Mouse (Mus musculus) myocyte (in vitro differentiated cells): ENCODE results near the gene Pkm. TPM values are rescaled to one million over a fixed set of nuclear protein-coding genes. Genes with fewer than 3 reads are reported as not detected.

Experiments
- H3K27me3 ChIP-seq: one replicate; pipeline ENCODE4 v1.6.1; 2011; ENCODE audit not compliant: control insufficient read depth, insufficient read depth, insufficient read length
- H3K36me3 ChIP-seq: one replicate; pipeline ENCODE4 v1.6.1; 2011; ENCODE audit not compliant: control insufficient read depth, insufficient read depth
- H3K4me2 ChIP-seq: one replicate; pipeline ENCODE4 v1.6.1; 2011; ENCODE audit warnings: low read depth, control low read depth
- H3K4me3 ChIP-seq: one replicate; pipeline ENCODE4 v1.5.1; 2011; ENCODE audit warnings: mild to moderate bottlenecking, control low read depth, moderate library complexity
- H3K79me2 ChIP-seq: one replicate; pipeline ENCODE4 v1.6.1; 2011; ENCODE audit not compliant: control insufficient read depth, insufficient read depth
- H3ac ChIP-seq: one replicate; pipeline ENCODE4 v1.6.1; 2011; ENCODE audit not compliant: control insufficient read depth, insufficient read length
- CEBPB ChIP-seq: IDR thresholded peaks from 2 replicates; pipeline ENCODE4 v1.6.1; 2011; ENCODE audit warnings: mild to moderate bottlenecking, moderate library complexity; ENCODE audit not compliant: poor library complexity, insufficient read depth, severe bottlenecking
- E2F4 ChIP-seq: IDR thresholded peaks from one replicate; pipeline ENCODE4 v1.6.1; 2011; ENCODE audit warnings: mild to moderate bottlenecking, control low read depth, moderate library complexity; ENCODE audit not compliant: insufficient read depth
- MAX ChIP-seq: IDR thresholded peaks from one replicate; pipeline ENCODE4 v1.6.1; 2011; ENCODE audit warnings: low read depth, mild to moderate bottlenecking, control low read depth
- MYOD1 ChIP-seq, 3 experiments: IDR thresholded peaks; one replicate each; pipeline ENCODE4 v1.6.1; 2011; ENCODE audit warnings: control low read depth in 2 of 3, low read depth in 2 of 3, mild to moderate bottlenecking in 2 of 3, moderate library complexity in 1 of 3; ENCODE audit not compliant: insufficient read length in 2 of 3, control insufficient read depth in 1 of 3
- MYOG ChIP-seq, 3 experiments: IDR thresholded peaks; one replicate each; pipeline ENCODE4 v1.6.1; 2011; ENCODE audit warnings: control low read depth in 2 of 3, low read depth in 2 of 3, mild to moderate bottlenecking in 2 of 3; ENCODE audit not compliant: insufficient read length in 2 of 3, control insufficient read depth in 1 of 3, insufficient read depth in 1 of 3
- POLR2A ChIP-seq: IDR thresholded peaks from one replicate; pipeline ENCODE4 v1.6.1; 2011; ENCODE audit warnings: low read depth, mild to moderate bottlenecking, control low read depth, moderate library complexity; ENCODE audit not compliant: insufficient read length
- POLR2AphosphoS2 ChIP-seq: IDR thresholded peaks from one replicate; pipeline ENCODE4 v1.6.1; 2011; ENCODE audit warnings: low read depth, control low read depth; ENCODE audit not compliant: insufficient read length
- REST ChIP-seq: IDR thresholded peaks from one replicate; pipeline ENCODE4 v1.6.1; 2011; ENCODE audit warnings: mild to moderate bottlenecking, control low read depth, moderate library complexity; ENCODE audit not compliant: insufficient read depth, insufficient read length
- SRF ChIP-seq: IDR thresholded peaks from one replicate; pipeline ENCODE4 v1.6.1; 2011; ENCODE audit warnings: low read depth; ENCODE audit not compliant: control insufficient read depth, insufficient read length
- TCF12 ChIP-seq: IDR thresholded peaks from one replicate; pipeline ENCODE4 v1.6.1; 2011; ENCODE audit warnings: mild to moderate bottlenecking, control low read depth; ENCODE audit not compliant: poor library complexity, insufficient read depth, severe bottlenecking
- TCF3 ChIP-seq: IDR thresholded peaks from one replicate; pipeline ENCODE4 v1.6.1; 2011; ENCODE audit warnings: low read depth, control low read depth; ENCODE audit not compliant: insufficient read length
- USF1 ChIP-seq: IDR thresholded peaks from one replicate; pipeline ENCODE4 v1.6.1; 2011; ENCODE audit warnings: low read depth, mild to moderate bottlenecking, control low read depth, moderate library complexity
- polyA plus RNA-seq: library from polyadenylated mRNA; unstranded; fragments of >200 nt; fragmentation: generic; extraction: Trizol; gene quantifications from one replicate; pipeline ENCODE4 v1.2.1, GENCODE M21; 2012; ENCODE audit warnings: missing spikeins

Gene Pkm
- polyA plus RNA-seq, 1 experiment, result 3,717 TPM

DNA sequence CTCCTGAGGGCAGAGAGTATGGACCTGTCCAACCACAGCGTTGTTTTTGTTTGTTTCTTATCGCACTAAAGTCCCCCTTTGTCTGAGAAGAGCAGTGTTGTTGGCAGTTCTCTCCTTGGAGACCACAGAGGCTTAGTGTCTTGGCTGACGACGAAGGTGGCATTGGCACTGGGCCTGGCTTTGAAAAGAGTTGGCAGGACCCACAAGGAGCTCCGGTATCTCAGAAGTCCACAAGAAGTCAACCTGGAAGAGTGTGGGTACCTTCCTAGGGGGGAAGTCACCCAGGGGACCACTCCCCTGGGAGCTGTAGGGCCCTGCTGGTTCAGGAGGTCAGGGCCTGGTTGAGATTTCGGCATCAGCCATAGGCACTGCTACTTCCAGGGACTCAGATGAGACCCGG lies 44.9 kb downstream of the Pkm start:
- H3K27me3 ChIP-seq, result no peaks in the 10 kb centered on the region
- no peak for TF ChIP-seq E2F4
- no peak for TF ChIP-seq MYOD1 (IDR thresholded peaks at IDR 0.05; ENCODE audit: control insufficient read depth in 1 of 3, insufficient read length in 2 of 3, low read depth in 2 of 3)
- TF ChIP-seq POLR2AphosphoS2, result no peak
- no peak for TF ChIP-seq TCF12
- no peak for TF ChIP-seq SRF
- no peak for TF ChIP-seq REST
- TF ChIP-seq USF1, result no peak
- no peak for TF ChIP-seq POLR2A
- no peak for TF ChIP-seq CEBPB
- no peak for TF ChIP-seq TCF3
- no peak for TF ChIP-seq MYOG (IDR thresholded peaks at IDR 0.05; ENCODE audit: control insufficient read depth in 1 of 3, insufficient read depth in 1 of 3, insufficient read length in 2 of 3, low read depth in 2 of 3)
- TF ChIP-seq MAX, result no peak
- H3K36me3 ChIP-seq, result no peaks in the 10 kb centered on the region
- H3K4me2 ChIP-seq, result no peak overlapping the region
- H3K79me2 ChIP-seq, result no peaks in the 10 kb centered on the region
- no peak overlapping the region for H3K4me3 ChIP-seq
- H3ac ChIP-seq, result no peak overlapping the region

DNA sequence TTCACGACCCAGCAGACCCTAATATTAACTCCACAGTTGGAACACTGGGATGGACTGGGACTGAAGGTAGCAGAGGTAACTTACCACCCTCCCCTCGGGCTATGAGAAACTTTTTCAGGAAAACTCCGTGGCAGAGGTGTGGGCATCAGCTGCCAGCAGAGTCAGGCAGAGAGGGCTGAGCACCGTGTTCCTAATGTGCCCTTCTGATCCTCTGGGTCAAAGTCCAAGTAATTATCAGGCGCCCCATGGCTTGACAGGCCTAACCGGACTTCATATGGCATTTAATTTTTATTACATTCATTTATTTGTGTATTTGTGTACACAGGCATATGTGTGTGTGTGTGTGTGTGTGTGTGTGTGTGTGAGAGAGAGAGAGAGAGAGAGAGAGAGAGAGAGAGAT lies 46.9 kb downstream of the Pkm start:
- H3K79me2 ChIP-seq, result no peaks in the 10 kb centered on the region
- no peak overlapping the region for H3K4me3 ChIP-seq
- H3K27me3 ChIP-seq, result no peaks in the 10 kb centered on the region
- no peak overlapping the region for H3K4me2 ChIP-seq
- TF ChIP-seq E2F4 (no peak), SRF (no peak), MYOG (IDR thresholded peaks at IDR 0.05; ENCODE audit: control insufficient read depth in 1 of 3, insufficient read depth in 1 of 3, insufficient read length in 2 of 3, low read depth in 2 of 3) (no peak)
- H3ac ChIP-seq, result no peak overlapping the region
- no peaks in the 10 kb centered on the region for H3K36me3 ChIP-seq

DNA sequence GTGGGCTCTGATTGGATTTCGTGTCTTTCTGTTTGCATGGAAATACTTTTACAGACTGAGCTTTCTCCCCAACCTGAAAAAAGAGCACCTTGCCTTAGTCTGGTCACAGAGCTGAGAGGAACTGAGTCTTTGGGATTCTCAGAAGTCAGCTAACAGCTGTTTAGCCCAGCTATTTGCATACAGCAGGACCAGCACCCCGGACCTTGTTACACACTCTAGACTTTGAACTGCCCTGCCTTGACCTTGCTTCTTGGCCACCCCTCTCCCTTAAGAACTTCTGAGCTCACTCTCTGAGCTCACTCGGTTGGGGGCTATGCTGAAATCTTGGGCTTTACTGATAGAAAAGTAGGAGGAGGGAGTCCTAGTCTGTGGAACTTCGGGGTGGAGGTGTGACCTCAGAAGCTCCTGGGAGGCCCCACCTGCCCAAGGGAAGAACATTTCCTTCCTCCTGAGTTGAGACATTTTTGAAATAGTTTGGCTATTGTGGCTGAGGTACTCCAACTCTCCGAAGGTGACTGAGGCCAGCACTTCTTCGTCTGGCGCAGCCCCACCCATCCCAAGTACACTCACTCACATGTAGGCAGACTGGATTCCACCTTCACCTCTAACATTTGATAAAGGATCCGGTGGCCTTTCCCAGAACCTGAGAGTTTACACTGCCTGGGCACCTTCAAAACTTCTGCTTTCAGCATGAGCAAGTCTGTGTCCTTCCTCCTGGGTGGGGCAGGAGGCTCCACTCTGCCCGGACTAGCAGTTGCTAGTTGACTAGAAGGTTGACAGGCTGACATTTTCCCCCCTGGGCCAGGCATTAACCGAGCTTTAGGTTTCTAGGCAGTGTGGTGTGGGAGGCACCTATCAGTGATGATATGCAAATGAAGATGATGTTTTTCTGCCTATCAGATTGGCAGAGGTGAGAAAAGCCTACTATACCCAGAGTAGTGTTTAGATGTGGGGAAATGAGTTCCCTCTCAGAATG lies 51.0 kb downstream of the Pkm start:
- H3K79me2 ChIP-seq, result no peaks in the 10 kb centered on the region
- H3K27me3 ChIP-seq, result no peaks in the 10 kb centered on the region
- TF ChIP-seq TCF12, result no peak
- TF ChIP-seq TCF3, result no peak
- no peak for TF ChIP-seq MYOD1 (IDR thresholded peaks at IDR 0.05; ENCODE audit: control insufficient read depth in 1 of 3, insufficient read length in 2 of 3, low read depth in 2 of 3)
- TF ChIP-seq CEBPB, result no peak
- TF ChIP-seq E2F4, result no peak
- TF ChIP-seq USF1, result no peak
- no peak for TF ChIP-seq MAX
- no peak for TF ChIP-seq SRF
- TF ChIP-seq POLR2A, result no peak
- no peak for TF ChIP-seq REST
- TF ChIP-seq POLR2AphosphoS2, result no peak
- no peak for TF ChIP-seq MYOG (IDR thresholded peaks at IDR 0.05; ENCODE audit: control insufficient read depth in 1 of 3, insufficient read depth in 1 of 3, insufficient read length in 2 of 3, low read depth in 2 of 3)
- no peak overlapping the region for H3K4me3 ChIP-seq
- no peak overlapping the region for H3ac ChIP-seq
- no peak overlapping the region for H3K4me2 ChIP-seq
- no peaks in the 10 kb centered on the region for H3K36me3 ChIP-seq

DNA sequence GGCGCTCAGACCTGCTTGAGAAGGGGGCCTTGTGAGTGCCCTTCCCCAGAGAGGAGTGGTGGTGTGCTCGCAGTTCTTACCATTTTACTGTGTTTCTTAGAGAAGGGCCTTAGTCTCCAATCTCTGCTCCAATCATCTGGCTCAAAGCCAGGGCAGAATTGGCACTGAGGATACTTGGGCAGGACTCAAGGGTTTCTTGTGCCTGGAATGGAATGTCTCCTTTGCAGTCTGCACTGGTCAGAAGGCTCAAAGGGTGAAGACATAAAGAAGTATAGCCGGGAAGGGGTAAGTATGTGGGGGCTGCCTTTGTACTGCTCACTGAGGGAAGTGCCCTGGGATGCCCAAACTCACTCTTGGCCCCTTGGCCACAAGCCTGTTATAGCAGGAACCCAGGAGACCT lies 53.1 kb downstream of the Pkm start:
- Histone ChIP-seq H3K79me2 (no peaks in the 10 kb centered on the region), H3K4me3 (no peak overlapping the region), H3K36me3 (no peaks in the 10 kb centered on the region), H3K4me2 (no peak overlapping the region), H3ac (no peak overlapping the region), H3K27me3 (no peaks in the 10 kb centered on the region)
- TF ChIP-seq MYOG (IDR thresholded peaks at IDR 0.05; ENCODE audit: control insufficient read depth in 1 of 3, insufficient read depth in 1 of 3, insufficient read length in 2 of 3, low read depth in 2 of 3) (no peak), E2F4 (no peak), SRF (no peak), POLR2AphosphoS2 (no peak), REST (no peak)

DNA sequence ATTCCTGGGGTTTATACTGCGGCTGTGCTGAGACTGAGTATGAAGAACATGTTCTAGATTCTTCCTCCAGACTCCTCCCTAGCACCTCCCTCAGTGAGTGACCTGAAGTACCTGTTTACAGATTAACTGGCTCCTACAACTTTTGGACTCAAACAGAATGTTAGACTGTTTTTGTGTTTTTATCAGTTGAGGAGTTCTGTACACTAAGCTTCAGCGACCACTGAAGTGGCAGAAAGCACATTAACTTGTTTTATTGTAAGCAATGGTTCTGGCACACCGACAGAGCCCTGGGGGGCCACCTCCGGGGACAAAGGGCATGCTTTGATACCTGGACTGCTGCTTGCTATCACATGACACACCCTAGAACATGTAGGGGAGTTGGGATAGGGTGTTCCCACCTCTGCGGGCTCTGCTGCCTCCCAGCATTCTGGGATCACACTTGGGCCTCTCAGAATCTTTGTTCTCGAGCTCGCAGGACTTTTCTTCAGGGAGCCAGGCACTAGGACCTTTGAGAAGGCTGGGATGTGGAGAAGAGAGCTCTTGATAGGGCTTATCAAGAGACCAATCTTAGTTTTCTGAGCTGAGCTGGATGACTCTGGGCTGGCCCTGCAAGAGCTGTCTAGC lies 60.2 kb downstream of the Pkm start:
- Histone ChIP-seq H3K27me3 (no peaks in the 10 kb centered on the region), H3K4me3 (no peak overlapping the region), H3K36me3 (no peaks in the 10 kb centered on the region), H3ac (no peak overlapping the region), H3K79me2 (no peaks in the 10 kb centered on the region), H3K4me2 (no peak overlapping the region)
- TF ChIP-seq MYOG (IDR thresholded peaks at IDR 0.05; ENCODE audit: control insufficient read depth in 1 of 3, insufficient read depth in 1 of 3, insufficient read length in 2 of 3, low read depth in 2 of 3) (no peak), MAX (no peak), MYOD1 (IDR thresholded peaks at IDR 0.05; ENCODE audit: control insufficient read depth in 1 of 3, insufficient read length in 2 of 3, low read depth in 2 of 3) (no peak), POLR2AphosphoS2 (no peak)
